Mouse (Mus musculus) embryonic fibroblast, embryonic 13.5 days (primary cell): ENCODE data around the gene Mcf2l.

ENCODE experiments used
- CTCF ChIP-seq: IDR thresholded peaks from 2 replicates; pipeline ENCODE4 v1.5.1; 2011; ENCODE audit warnings: mild to moderate bottlenecking, control low read depth, low read length, moderate library complexity, borderline replicate concordance; ENCODE audit not compliant: insufficient read depth
- POLR2A ChIP-seq: IDR thresholded peaks from 2 replicates; pipeline ENCODE4 v1.6.1; 2011; ENCODE audit warnings: low read depth, mild to moderate bottlenecking, control low read depth, low read length, moderate library complexity

GRCm38 (mm10) chr8:12887772-12888435 is 14.3 kb downstream of the Mcf2l start:
- no peak for TF ChIP-seq POLR2A
- TF ChIP-seq CTCF, result no peak
